Mouse (Mus musculus): ENCODE measurements around the gene Cyfip1.
"Not testable (repeated sequence)": the region's sequence is repeated elsewhere in the genome, so short reads cannot be mapped to it uniquely, and the experiment has no call there.

Cyfip1 gene

GRCm38 (mm10) chr7:55865044-55865443 lies 23.5 kb downstream of the Cyfip1 start:
- DNase-seq (ENCODE audit: low read depth, low spot score), result no peak

GRCm38 (mm10) chr7:55865750-55866416 lies 24.3 kb downstream of the Cyfip1 start:
- no peak for DNase-seq (ENCODE audit: low read depth, low spot score)

- no peak for DNase-seq (ENCODE audit: low read depth, low spot score)
These were observed 26.7 kb downstream of the Cyfip1 start for GRCm38 (mm10) chr7:55868247-55868646.

GRCm38 (mm10) chr7:55869220-55869619 lies 27.7 kb downstream of the Cyfip1 start:
- DNase-seq (ENCODE audit: low read depth, low spot score), result no peak

GRCm38 (mm10) chr7:55870340-55871020 lies 28.9 kb downstream of the Cyfip1 start:
- DNase-seq (ENCODE audit: low read depth, low spot score), result no peak

GRCm38 (mm10) chr7:55871476-55871875 lies 29.9 kb downstream of the Cyfip1 start:
- DNase-seq (ENCODE audit: low read depth, low spot score), result no peak

GRCm38 (mm10) chr7:55874703-55875102 lies 33.2 kb downstream of the Cyfip1 start:
- no peak for DNase-seq (ENCODE audit: low read depth, low spot score)

GRCm38 (mm10) chr7:55877721-55878120 lies 36.2 kb downstream of the Cyfip1 start:
- DNase-seq (ENCODE audit: low read depth, low spot score), result no peak

- DNase-seq (ENCODE audit: low read depth, low spot score), result no peak
These were observed 39.3 kb downstream of the Cyfip1 start for GRCm38 (mm10) chr7:55880882-55881281.

- DNase-seq (ENCODE audit: low read depth, low spot score), result no peak
These were observed 47.1 kb downstream of the Cyfip1 start for GRCm38 (mm10) chr7:55888603-55889002.

- no peak for DNase-seq (ENCODE audit: low read depth, low spot score)
These were observed 48.5 kb downstream of the Cyfip1 start for GRCm38 (mm10) chr7:55889996-55890395.

- no peak for DNase-seq (ENCODE audit: low read depth, low spot score)
These were observed 49.2 kb downstream of the Cyfip1 start for GRCm38 (mm10) chr7:55890731-55891130.

GRCm38 (mm10) chr7:55891797-55892196 lies 50.3 kb downstream of the Cyfip1 start:
- DNase-seq (ENCODE audit: low read depth, low spot score), result no peak

- no peak for DNase-seq (ENCODE audit: low read depth, low spot score)
These were observed 62.2 kb downstream of the Cyfip1 start for GRCm38 (mm10) chr7:55903766-55904165.

GRCm38 (mm10) chr7:55905449-55905848 lies 63.9 kb downstream of the Cyfip1 start:
- DNase-seq (ENCODE audit: low read depth, low spot score), result no peak

GRCm38 (mm10) chr7:55909519-55909918 lies 68.0 kb downstream of the Cyfip1 start:
- DNase-seq (ENCODE audit: low read depth, low spot score), result no peak

GRCm38 (mm10) chr7:55910356-55910755 lies 68.8 kb downstream of the Cyfip1 start:
- no peak for DNase-seq (ENCODE audit: low read depth, low spot score)

GRCm38 (mm10) chr7:55911371-55911770 lies 69.8 kb downstream of the Cyfip1 start:
- no peak for DNase-seq (ENCODE audit: low read depth, low spot score)

- DNase-seq (ENCODE audit: low read depth, low spot score), result no peak
These were observed 70.6 kb downstream of the Cyfip1 start for GRCm38 (mm10) chr7:55912118-55912517.

GRCm38 (mm10) chr7:55918365-55918764 lies 76.8 kb downstream of the Cyfip1 start:
- DNase-seq (ENCODE audit: low read depth, low spot score), result not testable (repeated sequence)

GRCm38 (mm10) chr7:55927262-55927661 lies 85.7 kb downstream of the Cyfip1 start:
- no peak for DNase-seq (ENCODE audit: low read depth, low spot score)

GRCm38 (mm10) chr7:55928649-55929048 lies 87.1 kb downstream of the Cyfip1 start:
- no peak for DNase-seq (ENCODE audit: low read depth, low spot score)

GRCm38 (mm10) chr7:55935025-55935424 lies 93.5 kb downstream of the Cyfip1 start:
- DNase-seq (ENCODE audit: low read depth, low spot score), result no peak
